Mouse (Mus musculus): ENCODE data around the gene Slc35d2. TPM values are rescaled to one million over a fixed set of nuclear protein-coding genes. Genes with fewer than 3 reads are reported as not detected.

The Slc35d2 gene
- polyA plus RNA-seq (2017; shearing (Covaris generic)) = 10 to 100 TPM; 48.4 to 49.7 TPM

DNA sequence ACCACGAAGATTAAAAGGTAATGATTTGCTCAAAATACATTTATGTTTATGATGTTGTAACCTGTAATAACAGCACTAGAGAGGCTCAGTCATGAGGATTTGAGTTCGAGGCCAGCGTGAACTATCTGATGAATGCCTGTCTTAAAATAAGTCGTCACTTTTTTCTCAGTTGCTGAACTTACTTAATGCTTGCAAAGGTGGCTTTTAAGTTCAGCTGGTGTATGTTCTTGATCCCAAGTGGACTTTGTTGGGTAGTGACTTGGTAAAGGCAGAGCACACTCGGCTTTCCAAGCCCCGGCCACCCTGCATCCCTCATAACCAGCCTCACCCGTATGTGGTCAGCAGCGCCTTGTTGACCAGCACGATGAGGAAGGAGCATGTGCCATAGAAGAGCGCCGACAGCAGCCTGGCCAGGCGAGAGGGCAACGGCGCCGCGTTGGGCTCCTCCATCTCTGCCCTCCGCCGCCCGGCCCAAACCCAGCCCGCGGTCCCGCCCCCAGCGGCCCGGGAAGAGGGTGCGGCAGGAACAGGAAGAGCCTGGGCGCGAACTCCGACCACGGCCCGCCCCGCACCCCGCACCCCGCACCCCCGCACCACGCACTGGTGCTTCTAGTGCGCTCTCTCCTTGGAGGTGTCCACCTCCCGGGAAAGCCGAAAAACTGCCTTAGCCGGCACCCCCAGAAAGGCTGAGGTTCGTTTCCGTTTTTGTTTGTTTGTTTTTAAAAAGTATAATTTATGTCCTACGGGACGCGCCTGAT is at the start of gene Slc35d2:
Gene Slc35d2, minus strand, starts transcription at position 511 of the 758 bp plus-strand sequence.
- ATAC-seq = peak; percentile 87

DNA sequence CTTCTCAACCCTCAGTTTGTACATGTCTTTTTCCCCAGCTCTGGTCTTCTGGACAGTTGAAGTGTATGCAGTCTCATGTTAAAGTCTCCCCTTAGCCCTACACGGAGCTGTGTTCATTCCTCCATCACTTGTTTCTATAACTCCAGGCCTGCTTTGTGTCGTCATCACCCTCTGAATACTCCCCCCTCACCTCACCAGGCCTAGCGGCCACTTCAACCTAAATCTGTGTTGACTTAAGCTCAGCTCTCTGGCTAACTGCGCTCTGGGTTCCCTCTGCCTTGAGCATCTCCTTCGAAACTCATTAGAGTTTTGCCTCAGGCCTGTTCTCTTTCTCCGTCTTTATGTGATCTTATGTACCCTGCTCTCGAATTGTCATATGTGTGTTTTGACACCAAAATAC is 48.8 kb upstream of the Slc35d2 start:
- ATAC-seq = no peak

DNA sequence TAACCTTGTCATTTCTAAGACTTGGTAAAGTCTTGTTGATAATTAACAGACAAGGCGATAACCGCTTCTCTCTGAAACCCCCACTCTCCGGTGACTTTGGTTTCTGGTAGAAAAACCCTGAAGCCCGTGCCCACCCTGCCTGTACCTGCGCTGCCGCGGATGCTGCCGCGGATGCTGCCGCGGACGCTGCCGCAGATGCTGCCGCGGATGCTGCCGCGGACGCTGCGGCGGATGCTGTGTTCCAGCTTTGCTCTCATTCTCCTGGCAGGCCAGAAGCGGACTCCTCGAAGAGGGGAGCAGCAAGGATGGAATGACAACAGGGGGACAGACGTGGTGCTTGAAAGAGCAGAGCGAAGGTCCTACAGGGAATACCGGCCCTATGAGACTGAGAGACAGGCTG is 40.6 kb upstream of the Slc35d2 start:
- no peak for ATAC-seq

DNA sequence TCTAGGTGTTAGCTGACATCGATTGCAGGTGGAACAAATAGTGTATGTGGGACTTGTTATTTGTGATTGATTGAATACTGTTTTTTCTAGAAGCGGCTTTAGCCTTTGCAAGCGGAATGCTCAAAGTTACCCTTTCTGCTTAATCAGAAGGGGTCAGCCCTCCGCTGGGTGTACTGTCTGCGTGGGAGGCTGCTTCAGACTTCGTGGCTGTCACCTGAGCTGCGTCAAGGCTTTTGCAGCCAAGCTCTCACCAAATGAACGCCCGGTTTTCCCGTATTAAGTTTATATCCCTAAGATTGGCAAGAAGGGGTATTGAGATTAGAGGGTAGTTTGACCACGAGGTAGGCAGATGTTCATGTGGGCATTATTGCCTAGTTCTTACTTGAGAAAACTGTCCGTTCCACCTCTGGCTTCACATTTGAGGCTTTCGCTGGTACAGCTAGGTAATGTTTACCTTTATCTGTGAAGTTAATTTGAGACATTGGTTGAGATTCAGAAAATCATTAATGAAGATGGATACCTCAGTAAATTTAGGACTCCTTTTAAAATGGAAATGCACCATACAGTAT is 34.1 kb upstream of the Slc35d2 start:
- ATAC-seq = no peak

DNA sequence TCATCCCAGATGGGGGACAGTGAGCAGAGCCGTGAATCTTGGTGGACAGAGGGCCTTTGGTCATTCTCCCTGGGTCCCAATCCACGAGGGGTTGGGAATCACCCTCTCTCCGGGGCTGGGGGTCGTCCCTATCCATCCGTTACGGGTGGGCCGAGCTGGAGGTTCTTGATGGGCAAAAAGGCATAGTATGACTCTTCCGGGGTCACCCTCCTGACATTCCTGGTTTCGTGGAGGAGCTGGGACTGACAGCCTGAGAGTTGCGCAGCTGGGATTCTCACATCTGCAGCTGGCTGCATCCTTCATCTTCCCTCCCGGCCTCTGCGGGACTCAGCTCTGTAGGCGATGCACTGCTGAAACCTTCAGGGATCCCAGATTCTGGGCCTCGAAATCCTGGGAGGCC is 33.5 kb upstream of the Slc35d2 start:
- no peak for ATAC-seq

DNA sequence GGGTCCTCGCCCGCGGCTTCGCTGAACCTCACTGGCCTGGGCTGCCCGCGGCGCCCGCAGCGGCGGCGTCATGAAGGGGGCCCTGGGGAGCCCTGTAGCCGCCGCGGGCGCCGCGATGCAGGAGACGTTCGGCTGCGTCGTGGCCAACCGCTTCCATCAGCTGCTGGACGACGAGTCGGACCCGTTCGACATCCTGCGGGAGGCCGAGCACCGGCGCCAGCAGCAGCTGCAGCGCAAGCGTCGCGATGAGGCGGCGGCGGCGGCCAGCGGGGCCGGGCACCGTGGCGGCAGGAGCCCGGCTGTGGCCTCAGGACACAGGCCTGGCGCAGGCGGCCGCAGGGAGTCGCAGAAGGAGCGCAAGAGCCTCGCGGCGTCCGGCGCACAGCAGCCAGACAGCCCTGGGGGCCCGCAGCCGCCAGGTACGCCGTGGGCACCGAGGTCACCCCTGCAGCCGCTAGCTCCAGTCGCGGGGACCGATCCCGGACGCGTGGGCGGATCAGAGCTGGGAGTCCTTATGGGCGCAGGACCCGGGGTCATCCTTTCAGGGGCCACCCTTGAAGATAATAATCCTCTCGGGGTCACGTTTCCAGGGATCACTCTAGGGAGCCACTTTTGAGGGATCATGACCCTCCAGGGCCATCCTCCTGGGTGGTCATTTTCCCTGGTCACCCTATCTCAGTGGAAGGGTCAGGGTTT is 32.9 kb upstream of the Slc35d2 start:
- ATAC-seq = peak; percentile 9

DNA sequence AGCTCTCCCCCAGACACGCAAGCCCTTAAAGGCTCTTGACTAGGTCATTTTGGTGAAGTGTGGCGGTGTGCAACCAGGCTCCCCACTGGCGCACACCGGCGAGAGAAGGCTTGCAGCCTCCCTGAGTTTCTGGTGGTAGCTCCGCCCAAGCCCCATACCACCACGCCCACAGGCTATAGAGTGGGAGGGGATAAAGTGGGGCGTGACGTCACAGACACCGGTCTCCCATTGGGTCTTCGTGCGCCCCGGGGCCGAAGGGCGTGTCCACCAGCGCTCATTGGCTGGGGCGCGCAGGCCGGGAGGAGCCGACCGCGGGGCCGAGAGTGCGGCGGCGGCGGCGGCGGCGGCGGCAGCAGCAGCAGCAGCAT is 32.4 kb upstream of the Slc35d2 start, which contains the start of gene Habp4:
Gene Habp4, plus strand, starts transcription at position 277 of the 368 bp plus-strand sequence.
- peak; percentile 98 for ATAC-seq

DNA sequence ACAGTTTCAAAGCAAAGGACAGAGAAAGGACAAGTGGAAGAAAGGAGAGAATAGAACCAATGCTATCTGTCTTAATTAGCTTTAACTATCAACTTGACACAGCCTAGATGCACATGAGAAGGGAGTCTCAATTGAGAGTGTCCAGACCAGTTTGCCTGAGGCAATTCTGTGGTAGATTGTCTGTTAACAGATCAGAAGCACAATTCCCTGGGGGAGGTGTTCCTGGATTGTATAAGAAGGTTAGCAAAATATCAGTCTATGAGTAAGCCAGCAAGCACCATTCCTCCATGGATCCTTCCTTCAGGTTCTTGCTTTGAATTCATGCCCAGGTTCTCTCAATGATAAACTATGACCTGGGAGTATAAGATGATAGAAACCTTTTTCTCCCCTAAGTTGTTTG is 27.8 kb upstream of the Slc35d2 start:
- ATAC-seq = no peak

DNA sequence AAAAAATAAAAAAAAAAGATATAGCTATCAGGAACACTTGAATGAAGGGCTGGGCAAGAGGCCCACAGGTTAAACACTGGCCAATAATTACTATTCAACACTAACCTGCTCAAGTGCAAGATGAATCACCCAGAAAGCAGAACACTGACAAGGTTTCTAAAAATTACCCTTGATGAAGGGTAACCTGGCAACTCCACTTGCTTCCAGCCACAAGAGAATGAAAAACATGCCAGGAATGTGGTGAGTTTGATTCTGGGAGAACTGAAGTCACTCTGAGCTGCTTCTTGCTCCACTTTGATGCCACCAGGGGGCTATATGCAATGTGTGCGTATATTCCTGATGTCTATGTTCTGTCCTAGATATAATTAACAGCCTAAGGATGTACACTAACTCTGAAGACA is 26.0 kb upstream of the Slc35d2 start:
- ATAC-seq = no peak

DNA sequence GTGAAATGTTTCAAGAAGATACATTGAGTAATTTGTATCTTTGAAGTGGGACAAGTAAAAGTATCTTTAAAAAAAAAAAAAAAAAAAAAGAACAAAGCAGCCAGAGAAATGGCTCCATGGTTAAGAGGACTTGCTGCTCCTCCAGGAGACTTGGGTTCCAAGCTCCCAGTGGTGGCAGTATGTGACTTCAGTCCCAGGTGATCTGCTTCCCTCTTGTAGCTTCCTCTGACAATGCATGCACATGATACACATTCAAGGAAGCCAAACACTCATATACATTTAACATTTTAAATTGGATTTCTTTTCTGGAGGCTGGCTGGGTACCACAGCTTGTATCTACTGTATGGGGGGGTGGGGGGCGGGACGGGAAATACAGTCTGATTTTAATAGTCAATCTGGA is 25.5 kb upstream of the Slc35d2 start:
- no peak for ATAC-seq

DNA sequence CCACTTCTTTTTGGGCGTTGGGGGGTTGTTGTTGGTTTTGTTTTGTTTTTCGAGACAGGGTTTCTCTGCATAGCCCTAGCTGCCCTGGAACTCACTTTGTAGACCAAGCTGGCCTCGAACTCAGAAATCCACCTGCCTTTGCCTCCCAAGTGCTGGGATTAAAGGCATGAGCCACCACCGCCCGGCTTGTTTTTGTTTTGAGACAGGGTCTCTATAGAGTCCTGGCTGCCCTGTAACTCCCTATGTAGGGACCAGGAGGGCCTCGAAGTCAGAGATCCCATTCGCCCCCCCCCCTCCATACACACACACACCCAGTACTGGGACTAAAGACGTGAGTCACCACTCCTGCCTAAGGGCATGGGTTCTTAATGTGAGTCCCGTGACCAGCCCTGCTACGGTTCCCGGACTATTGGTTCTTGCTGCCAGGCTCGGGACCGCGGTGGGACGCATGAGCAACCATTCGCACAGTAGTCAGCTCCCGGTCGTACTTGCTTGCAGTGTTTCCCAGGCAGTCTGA is 24.6 kb upstream of the Slc35d2 start:
- ATAC-seq = no peak

DNA sequence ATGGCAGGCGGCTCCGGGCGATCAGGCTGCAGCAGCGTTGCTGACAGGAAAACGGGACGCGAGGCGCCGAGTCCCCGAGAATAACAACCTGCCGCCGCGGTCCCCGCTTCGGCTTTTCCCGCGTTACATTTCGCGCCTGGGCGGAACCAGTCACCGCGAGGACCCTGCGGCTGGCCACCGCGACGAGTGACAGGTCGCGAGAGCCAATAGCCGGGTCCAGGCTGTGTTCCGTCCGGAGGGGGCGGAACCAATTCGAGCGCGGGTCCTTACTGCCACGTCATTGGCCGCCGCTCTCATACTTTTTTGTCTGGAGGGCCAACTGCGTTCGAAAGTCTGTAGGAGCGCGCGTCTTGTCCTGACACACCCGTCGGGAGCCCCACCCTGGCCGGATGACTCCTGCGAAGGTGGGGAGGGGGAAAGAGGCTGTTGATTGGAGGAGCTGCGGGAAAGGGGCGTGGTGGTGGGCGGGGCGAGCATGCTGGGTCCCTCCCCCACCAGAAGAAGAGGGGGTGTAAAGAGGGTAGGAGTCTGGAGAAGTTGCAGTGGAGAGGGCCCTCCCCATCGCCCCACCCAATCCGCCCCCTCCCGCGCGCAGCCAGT is 24.0 kb upstream of the Slc35d2 start, which contains the start of gene Zfp367:
Gene Zfp367, minus strand, starts transcription at position 120 of the 600 bp plus-strand sequence.
- ATAC-seq = peak; percentile 86

DNA sequence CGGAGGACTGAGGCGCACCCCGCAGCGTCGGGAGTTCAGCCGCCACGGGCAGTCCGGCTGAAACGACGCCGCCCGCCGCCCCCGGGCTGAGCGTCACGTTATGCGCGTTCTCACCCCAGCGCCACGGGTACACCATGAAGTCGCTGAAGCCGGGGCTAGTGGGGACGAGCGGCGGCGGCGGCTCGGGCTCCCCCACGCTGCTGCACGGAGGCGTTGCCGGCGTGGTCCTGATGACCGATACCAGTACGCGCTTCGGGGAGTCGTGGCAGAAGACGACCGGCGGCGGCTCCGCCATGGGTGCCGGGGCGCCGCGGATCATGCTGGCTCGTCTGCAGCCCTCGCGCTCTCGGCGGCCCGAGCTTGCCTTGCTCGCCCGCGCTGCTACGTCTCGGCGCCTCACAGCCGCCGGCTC is 23.5 kb upstream of the Slc35d2 start:
- peak; percentile 2 for ATAC-seq

DNA sequence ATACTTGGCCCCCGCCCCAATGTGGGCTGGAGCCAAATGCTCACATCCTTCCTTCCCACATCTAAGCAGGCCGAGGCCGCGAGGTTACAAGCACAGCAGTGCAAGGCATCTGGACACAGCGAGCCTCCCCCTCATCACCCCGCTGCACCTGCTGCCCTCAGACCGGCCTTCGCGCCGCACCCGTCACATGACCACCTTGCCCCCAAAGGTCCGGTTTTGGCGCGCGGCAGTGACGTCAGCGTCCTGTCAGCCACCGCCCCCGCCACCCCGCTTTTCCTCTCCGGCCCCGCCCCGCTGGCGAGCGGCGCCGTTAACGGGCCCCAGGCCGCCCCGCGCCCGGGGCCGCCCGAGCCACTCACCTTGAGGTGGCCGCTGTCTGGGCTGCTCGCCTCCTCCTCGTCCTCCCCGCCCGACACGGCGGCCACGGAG is 23.1 kb upstream of the Slc35d2 start:
- ATAC-seq = peak; percentile 17

DNA sequence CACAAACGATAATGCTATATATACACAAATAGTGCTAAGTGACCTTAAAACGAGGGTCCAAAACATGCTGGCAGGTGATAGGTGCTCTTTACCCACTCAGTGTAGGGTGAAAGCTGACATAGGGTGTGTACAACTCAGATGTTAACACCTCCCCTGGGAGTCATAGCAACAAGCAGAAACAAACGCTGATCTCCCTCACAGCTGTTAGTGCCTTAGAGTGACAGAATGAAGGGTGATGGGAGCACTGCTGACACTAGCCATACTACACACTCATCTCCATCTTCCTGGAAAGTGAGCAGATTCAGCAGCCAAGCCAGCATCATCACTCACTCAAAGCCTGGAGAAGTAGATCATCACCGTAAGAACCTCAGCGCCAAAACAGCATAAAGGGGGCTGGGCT is 21.0 kb upstream of the Slc35d2 start:
- no peak for ATAC-seq

DNA sequence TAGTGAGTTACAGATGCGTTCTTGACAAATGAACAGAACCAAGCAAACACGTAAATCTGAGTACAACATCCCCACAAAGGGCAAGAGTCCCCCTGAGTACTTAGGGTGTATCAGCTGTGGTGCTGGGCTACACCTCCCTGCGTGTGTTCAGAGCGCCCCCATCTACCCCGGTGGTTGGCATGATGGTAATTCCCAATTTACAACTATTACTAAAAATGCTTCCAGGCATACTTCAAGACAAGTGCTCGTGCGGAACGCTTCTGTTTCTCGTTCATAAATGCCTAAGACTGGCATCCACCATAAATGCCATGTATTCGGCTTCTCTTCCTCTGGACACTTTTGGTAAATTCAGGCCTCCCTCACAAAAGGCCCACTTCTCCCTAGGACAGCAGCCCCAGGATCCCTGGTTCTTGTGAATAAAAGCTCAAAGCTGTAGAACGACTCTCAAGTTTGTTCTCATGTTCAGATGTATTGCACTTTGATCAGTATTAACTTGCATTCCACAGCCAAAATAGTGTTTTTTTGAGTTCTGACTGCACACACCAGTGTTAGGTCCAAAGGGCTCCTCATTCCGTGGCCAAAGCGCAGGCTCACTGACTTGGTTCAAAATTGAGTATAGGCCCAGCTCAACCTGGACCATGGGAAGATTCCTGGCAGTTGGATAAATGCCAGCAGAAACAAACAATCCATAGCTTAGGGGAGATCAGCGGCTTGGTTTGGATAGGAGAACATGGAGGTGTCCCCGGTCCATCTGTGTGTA is 628 bp upstream of the Slc35d2 start:
- peak; percentile 64 for ATAC-seq

DNA sequence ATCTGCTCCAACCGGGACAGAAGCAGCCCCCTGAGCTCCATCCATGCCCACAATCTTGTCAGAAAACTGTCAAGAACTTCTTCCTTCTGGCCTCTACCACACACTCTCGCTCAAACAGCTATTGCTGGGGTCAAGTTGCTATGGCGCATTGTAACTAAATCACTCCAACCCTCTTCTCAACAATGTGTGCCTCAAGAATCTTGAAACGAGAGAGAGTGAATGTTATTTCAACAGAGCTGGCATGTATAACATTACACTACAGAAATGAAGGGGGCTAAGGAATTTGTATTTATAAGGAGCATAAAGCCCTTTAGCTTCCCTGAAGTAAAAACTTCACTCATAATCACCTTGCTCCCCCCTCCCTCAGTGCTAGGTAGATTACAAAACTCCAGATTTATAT is 2.9 kb downstream of the Slc35d2 start:
- no peak for ATAC-seq

DNA sequence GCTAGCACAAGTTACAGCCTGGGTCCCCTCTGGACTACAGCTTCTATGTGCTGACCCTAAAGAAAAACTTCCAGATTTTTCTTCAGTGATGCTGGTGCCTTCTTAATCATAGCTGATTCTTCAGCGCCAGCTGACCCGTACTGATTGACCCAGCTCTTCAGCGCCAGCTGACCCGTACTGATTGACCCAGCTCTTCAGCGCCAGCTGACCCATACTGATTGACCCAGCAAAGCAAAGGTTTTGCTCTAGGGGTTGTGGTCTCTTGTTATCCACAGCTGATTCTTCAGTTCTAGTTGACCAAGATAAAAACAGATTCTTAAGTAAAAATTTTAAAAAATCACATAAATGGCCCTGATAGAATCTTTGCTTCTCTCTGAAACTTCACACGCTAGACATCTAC is 4.3 kb downstream of the Slc35d2 start:
- no peak for ATAC-seq

DNA sequence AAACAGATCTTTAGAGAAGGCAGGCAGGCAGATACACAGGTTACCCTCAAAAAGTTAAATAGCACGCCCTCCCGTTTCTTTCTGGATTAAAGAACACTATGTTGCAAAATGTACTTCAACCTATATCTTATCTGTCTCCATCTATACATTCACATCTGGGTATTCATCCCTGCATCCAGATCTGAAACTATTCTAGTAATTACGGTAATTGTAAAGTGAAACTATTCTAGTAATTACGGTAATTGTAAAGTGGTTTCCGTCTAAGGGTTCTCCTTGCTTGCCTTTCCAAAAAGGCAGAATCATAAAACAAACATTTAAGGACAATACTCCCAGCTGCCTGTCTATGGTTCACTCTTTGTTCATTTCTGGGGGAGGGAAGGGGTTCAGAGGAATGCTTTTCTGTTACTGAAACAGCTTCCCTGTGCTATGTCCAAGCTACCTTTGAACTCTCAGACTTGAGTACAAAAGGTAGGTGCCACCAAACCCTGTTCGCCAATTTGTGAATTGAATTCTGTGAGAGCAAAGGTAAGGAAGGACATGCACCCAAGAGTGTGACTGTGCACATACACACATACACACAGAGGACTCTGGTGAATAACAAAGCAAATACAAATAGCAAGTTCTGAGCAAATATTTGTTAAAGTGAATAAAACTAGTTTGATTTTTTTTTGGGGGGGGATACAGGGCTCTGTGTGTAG is 5.5 kb downstream of the Slc35d2 start:
- no peak for ATAC-seq

DNA sequence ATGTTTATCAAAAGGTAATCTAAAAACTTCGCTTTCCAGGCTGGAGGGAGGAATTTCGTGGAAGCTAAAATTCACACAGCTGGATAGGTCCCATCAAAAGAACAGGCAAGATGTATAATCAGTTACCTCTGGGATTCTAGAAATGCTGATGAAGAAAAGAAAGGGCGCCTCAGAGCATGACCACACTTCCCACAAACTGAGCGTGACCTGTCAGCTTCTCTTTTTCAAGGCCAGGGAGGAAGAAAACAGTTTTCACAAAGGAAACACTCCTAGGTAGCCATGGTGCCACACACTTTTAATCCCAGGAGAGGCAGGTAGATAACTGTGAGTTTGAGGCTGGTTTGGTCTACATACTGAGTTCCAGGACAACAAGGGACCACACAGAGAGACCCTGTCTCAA is 8.4 kb downstream of the Slc35d2 start:
- ATAC-seq = no peak

DNA sequence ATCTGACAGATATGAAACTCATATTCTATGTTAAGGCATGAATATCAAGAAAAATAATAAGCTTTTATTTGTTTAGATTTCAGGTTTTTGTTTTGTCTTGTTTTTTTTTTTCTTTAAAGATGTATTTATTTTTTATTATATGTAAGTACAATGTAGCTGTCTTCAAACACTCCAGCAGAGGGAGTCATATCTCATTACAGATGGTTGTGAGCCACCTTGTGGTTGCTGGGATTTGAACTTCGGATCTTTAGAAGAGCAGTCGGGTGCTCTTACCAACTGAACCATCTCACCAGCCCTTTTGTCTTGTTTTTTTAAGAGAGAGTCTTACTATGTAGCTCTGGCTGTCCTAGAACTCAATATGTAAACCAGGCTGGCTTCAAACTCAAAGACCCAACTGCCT is 11.7 kb downstream of the Slc35d2 start:
- ATAC-seq = no peak

DNA sequence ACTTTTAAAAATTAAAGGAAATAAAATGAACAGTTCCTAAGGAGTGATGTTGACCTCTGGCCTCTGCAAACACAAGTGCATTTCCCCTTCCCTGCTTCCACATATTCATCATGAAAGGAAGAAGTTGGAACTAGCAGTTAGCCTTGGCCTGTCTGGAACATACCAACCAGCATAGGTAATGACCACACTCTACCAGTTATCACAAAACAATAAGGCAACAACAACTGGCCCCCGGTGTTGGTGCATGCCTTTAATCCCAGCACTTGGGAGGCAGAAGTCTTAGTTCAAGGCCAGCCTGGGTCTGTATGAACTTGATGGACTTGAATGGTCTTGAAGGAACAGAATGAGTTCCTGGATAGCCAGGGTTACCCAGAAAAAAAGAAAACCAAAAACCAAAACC is 18.7 kb downstream of the Slc35d2 start:
- no peak for ATAC-seq

Measured in CD4-positive, CD25-positive, alpha-beta regulatory T cell, adult 4 months (primary cell).